Mouse (Mus musculus): Measurements from ENCODE around the gene Ccdc63. TPM values are rescaled to one million over a fixed set of nuclear protein-coding genes. Genes with fewer than 3 reads are reported as not detected.
"Not testable (repeated sequence)": the region's sequence is repeated elsewhere in the genome, so short reads cannot be mapped to it uniquely, and the experiment has no call there.

Gene Ccdc63
- polyA plus RNA-seq (2014; fragmentation: Nextera tagmentation; extraction: Ambion mirVana): not detected in 2 replicates

DNA sequence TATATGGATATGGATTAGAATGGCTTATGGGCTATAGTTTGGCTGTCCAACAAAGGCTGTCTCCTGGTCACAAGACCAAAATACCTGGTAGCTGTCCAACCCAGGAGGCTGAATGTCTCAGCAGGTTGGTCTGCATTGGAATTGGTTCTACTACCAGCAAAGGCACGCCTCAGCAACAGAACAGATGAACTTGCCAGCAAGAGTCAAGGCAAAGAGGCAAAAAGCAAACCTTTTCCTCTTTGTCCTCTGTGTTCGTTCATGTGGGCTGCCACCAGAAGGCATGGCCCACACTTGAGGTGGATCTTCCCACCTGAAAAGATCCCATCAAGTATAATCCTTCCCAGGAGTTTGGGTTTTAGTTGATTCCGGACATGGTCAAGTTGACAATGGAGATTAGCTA is at the start of gene Ccdc63:
Ccdc63 (minus strand) TSS at position 101 of the 400 bp plus-strand sequence.
- no peaks in the 10 kb centered on the region for H3K4me1 ChIP-seq (ENCODE audit: control insufficient read depth, insufficient read depth, low read length)

DNA sequence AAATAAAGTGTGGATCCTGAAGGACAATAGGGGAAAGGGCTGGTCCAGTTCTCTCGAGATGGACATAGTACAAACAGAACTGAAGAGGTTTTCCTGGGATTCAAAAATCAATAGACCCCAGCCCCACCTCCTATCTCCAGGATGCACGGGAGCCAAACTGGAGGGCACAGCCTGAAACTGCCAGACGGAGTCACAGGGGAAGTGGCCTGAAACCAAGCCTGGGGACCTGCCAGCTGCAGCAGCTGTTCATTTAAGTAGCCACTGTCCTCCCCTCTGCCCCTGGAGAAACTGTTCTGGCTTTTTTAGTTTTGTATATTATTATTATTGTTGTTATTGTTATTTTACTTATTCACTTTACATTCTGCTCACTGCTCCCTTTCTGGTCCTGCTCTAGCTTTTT is 48.5 kb upstream of the Ccdc63 start:
- Histone ChIP-seq H3K36me3 (replicated peaks; ENCODE audit: control insufficient read depth, insufficient read depth, low read depth, low read length) (no peaks in the 10 kb centered on the region), H3K4me1 (ENCODE audit: control insufficient read depth, insufficient read depth, low read length) (no peaks in the 10 kb centered on the region), H3K4me3 (ENCODE audit: low read depth, low read length) (no peak overlapping the region), H3K9ac (replicated peaks; ENCODE audit: low read length) (no peak overlapping the region), H3K9me3 (replicated peaks; ENCODE audit: control insufficient read depth, low read length) (no peaks in the 10 kb centered on the region), H3K27ac (replicated peaks; ENCODE audit: low read depth, low read length) (no peak overlapping the region), H3K27me3 (ENCODE audit: control insufficient read depth, insufficient read depth, low read length) (no peaks in the 10 kb centered on the region), H3K4me2 (ENCODE audit: low read depth, low read length) (no peak overlapping the region)
- ATAC-seq (replicated peaks; ENCODE audit: insufficient number of reproducible peaks, low FRiP score, low TSS enrichment, low read depth) (no peak), DNase-seq (ENCODE audit: low spot score) (no peak)
- WGBS: 53% methylated on average over 3 of the region's 3 CpGs

More for the DNA sequence above, at the start of gene Ccdc63:
- whole genome bisulfite sequencing: 93% methylated on average over 3 of the region's 3 CpGs
- Histone ChIP-seq H3K4me2 (ENCODE audit: low read depth, low read length) (no peak within 1 kb of the TSS), H3K27ac (replicated peaks; ENCODE audit: low read depth, low read length) (no peak within 1 kb of the TSS), H3K27me3 (ENCODE audit: control insufficient read depth, insufficient read depth, low read length) (no peaks in the 10 kb centered on the region), H3K9me3 (replicated peaks; ENCODE audit: control insufficient read depth, low read length) (no peaks in the 10 kb centered on the region), H3K36me3 (replicated peaks; ENCODE audit: control insufficient read depth, insufficient read depth, low read depth, low read length) (no peaks in the 10 kb centered on the region), H3K4me3 (ENCODE audit: low read depth, low read length) (no peak within 1 kb of the TSS), H3K9ac (replicated peaks; ENCODE audit: low read length) (no peak within 1 kb of the TSS)
- ATAC-seq (replicated peaks; ENCODE audit: insufficient number of reproducible peaks, low FRiP score, low TSS enrichment, low read depth) (no peak), DNase-seq (ENCODE audit: low spot score) (no peak)

DNA sequence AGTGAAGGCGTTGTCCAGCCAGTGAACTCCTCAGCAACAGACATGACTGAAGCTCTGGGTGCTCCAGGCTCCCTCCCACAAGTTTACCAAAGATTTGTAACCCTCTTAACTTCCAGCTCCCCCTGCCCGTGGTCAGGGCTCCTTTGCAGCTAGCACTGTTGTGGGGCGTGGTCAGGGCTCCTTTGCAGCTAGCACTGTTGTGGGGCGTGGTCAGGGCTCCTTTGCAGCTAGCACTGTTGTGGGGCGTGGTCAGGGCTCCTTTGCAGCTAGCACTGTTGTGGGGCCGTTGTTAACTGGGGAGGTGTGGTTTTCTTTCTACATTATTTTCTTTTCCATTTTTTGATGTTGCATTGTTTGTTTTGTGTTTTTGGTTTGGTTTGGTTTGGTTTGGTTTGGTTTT is 44.2 kb upstream of the Ccdc63 start:
- WGBS: 88% methylated on average over 6 of the region's 6 CpGs
- not testable (repeated sequence) for H3K27ac ChIP-seq (replicated peaks; ENCODE audit: low read depth, low read length); H3K4me2 ChIP-seq (ENCODE audit: low read depth, low read length); H3K4me1 ChIP-seq (ENCODE audit: control insufficient read depth, insufficient read depth, low read length); H3K9ac ChIP-seq (replicated peaks; ENCODE audit: low read length); DNase-seq (ENCODE audit: low spot score); H3K4me3 ChIP-seq (ENCODE audit: low read depth, low read length); H3K9me3 ChIP-seq (replicated peaks; ENCODE audit: control insufficient read depth, low read length); ATAC-seq (replicated peaks; ENCODE audit: insufficient number of reproducible peaks, low FRiP score, low TSS enrichment, low read depth); H3K27me3 ChIP-seq (ENCODE audit: control insufficient read depth, insufficient read depth, low read length); H3K36me3 ChIP-seq (replicated peaks; ENCODE audit: control insufficient read depth, insufficient read depth, low read depth, low read length)

DNA sequence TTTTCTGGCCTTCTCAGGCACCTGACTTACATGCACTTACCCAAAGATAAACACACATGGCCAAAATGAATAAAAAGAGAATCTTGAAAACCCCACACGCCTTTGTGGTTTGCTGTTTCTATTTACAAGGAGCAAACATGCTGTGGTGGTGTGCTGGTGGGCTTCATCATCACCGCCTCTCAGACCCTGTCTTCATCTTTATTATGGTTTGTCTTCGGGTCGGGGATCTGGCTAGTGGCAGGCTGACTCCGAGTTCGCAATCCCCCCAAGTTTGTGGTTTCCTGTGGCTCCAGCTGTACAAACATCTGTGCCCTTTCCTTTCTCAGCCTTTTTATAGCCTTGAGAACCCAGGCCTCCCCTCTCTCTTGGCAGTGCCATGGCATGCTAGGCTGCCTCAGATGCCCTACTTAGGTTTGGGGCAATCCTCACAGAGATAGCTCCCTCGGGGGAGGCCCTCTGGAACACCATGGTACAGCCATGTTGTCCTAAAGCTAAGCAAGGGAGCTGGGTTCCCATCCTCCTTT is 43.7 kb upstream of the Ccdc63 start:
- ATAC-seq (replicated peaks; ENCODE audit: insufficient number of reproducible peaks, low FRiP score, low TSS enrichment, low read depth) (no peak), DNase-seq (ENCODE audit: low spot score) (no peak)
- 88% methylated on average over 7 of the region's 7 CpGs for WGBS
- no peak overlapping the region for H3K9ac ChIP-seq (replicated peaks; ENCODE audit: low read length)
- H3K4me2 ChIP-seq (ENCODE audit: low read depth, low read length): no peak overlapping the region
- H3K4me1 ChIP-seq (ENCODE audit: control insufficient read depth, insufficient read depth, low read length): no peaks in the 10 kb centered on the region
- H3K9me3 ChIP-seq (replicated peaks; ENCODE audit: control insufficient read depth, low read length): no peaks in the 10 kb centered on the region
- no peaks in the 10 kb centered on the region for H3K27me3 ChIP-seq (ENCODE audit: control insufficient read depth, insufficient read depth, low read length)
- H3K27ac ChIP-seq (replicated peaks; ENCODE audit: low read depth, low read length): no peak overlapping the region
- H3K4me3 ChIP-seq (ENCODE audit: low read depth, low read length): no peak overlapping the region
- no peaks in the 10 kb centered on the region for H3K36me3 ChIP-seq (replicated peaks; ENCODE audit: control insufficient read depth, insufficient read depth, low read depth, low read length)

GRCm38 (mm10) chr5:122179665-122180064 is 39.0 kb upstream of the Ccdc63 start:
- 53% methylated on average over 6 of the region's 6 CpGs for WGBS
- no peak overlapping the region for H3K27ac ChIP-seq (replicated peaks; ENCODE audit: low read depth, low read length)

GRCm38 (mm10) chr5:122176398-122176797 is 35.8 kb upstream of the Ccdc63 start:
- Histone ChIP-seq H3K4me1 (ENCODE audit: control insufficient read depth, insufficient read depth, low read length) (no peaks in the 10 kb centered on the region), H3K36me3 (replicated peaks; ENCODE audit: control insufficient read depth, insufficient read depth, low read depth, low read length) (peaks cover 13% of the 10 kb centered on the region)
- ATAC-seq (replicated peaks; ENCODE audit: insufficient number of reproducible peaks, low FRiP score, low TSS enrichment, low read depth): no peak

More at GRCm38 (mm10) chr5:122179665-122180064, 39.0 kb upstream of the Ccdc63 start:
- Histone ChIP-seq H3K4me2 (ENCODE audit: low read depth, low read length) (no peak overlapping the region), H3K4me3 (ENCODE audit: low read depth, low read length) (no peak overlapping the region), H3K9ac (replicated peaks; ENCODE audit: low read length) (no peak overlapping the region), H3K4me1 (ENCODE audit: control insufficient read depth, insufficient read depth, low read length) (no peaks in the 10 kb centered on the region), H3K9me3 (replicated peaks; ENCODE audit: control insufficient read depth, low read length) (no peaks in the 10 kb centered on the region), H3K27me3 (ENCODE audit: control insufficient read depth, insufficient read depth, low read length) (no peaks in the 10 kb centered on the region), H3K36me3 (replicated peaks; ENCODE audit: control insufficient read depth, insufficient read depth, low read depth, low read length) (peaks cover 7% of the 10 kb centered on the region; the same call in 1 of the 2 replicates)
- DNase-seq (ENCODE audit: low spot score) (no peak), ATAC-seq (replicated peaks; ENCODE audit: insufficient number of reproducible peaks, low FRiP score, low TSS enrichment, low read depth) (no peak; the same call in 1 of the 2 replicates)

GRCm38 (mm10) chr5:122175961-122176360 is 35.3 kb upstream of the Ccdc63 start:
- Histone ChIP-seq H3K36me3 (replicated peaks; ENCODE audit: control insufficient read depth, insufficient read depth, low read depth, low read length) (peaks cover 17% of the 10 kb centered on the region), H3K4me2 (ENCODE audit: low read depth, low read length) (no peak overlapping the region), H3K9me3 (replicated peaks; ENCODE audit: control insufficient read depth, low read length) (no peaks in the 10 kb centered on the region), H3K4me1 (ENCODE audit: control insufficient read depth, insufficient read depth, low read length) (no peaks in the 10 kb centered on the region), H3K27ac (replicated peaks; ENCODE audit: low read depth, low read length) (no peak overlapping the region), H3K4me3 (ENCODE audit: low read depth, low read length) (no peak overlapping the region), H3K9ac (replicated peaks; ENCODE audit: low read length) (no peak overlapping the region), H3K27me3 (ENCODE audit: control insufficient read depth, insufficient read depth, low read length) (no peaks in the 10 kb centered on the region)
- WGBS: 95% methylated on average over 7 of the region's 7 CpGs
- DNase-seq (ENCODE audit: low spot score) (no peak), ATAC-seq (replicated peaks; ENCODE audit: insufficient number of reproducible peaks, low FRiP score, low TSS enrichment, low read depth) (no peak)

More at GRCm38 (mm10) chr5:122176398-122176797, 35.8 kb upstream of the Ccdc63 start:
- H3K4me3 ChIP-seq (ENCODE audit: low read depth, low read length): no peak overlapping the region
- no peaks in the 10 kb centered on the region for H3K9me3 ChIP-seq (replicated peaks; ENCODE audit: control insufficient read depth, low read length)
- no peaks in the 10 kb centered on the region for H3K27me3 ChIP-seq (ENCODE audit: control insufficient read depth, insufficient read depth, low read length)
- WGBS: 35% methylated on average over 1 of the region's 1 CpGs
- no peak overlapping the region for H3K9ac ChIP-seq (replicated peaks; ENCODE audit: low read length)
- peak; percentile 71 for DNase-seq (ENCODE audit: low spot score)
- no peak overlapping the region for H3K4me2 ChIP-seq (ENCODE audit: low read depth, low read length)
- H3K27ac ChIP-seq (replicated peaks; ENCODE audit: low read depth, low read length): no peak overlapping the region

DNA sequence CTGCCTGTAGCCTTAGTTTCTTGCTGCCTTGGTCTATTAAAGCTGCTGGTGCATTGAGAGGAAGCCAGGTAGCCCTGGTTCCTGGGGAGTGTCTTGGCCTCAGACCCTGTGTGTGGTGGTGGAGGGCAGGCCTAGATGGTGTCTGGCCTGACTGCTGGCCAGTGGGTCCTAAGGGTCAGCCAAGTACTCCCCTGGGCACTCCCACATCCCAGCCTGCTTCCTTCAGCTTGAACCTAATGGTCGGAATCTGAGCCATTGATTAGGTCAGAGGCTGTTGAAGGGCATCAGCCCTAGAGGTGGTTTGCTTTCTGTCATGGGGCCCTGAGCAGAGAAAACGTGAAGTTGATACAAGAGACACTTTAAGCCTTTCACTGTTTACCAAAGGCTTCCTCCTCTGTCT is 34.8 kb upstream of the Ccdc63 start:
- Histone ChIP-seq H3K27me3 (ENCODE audit: control insufficient read depth, insufficient read depth, low read length) (no peaks in the 10 kb centered on the region), H3K9ac (replicated peaks; ENCODE audit: low read length) (no peak overlapping the region), H3K36me3 (replicated peaks; ENCODE audit: control insufficient read depth, insufficient read depth, low read depth, low read length) (peaks cover 21% of the 10 kb centered on the region), H3K4me3 (ENCODE audit: low read depth, low read length) (no peak overlapping the region), H3K27ac (replicated peaks; ENCODE audit: low read depth, low read length) (no peak overlapping the region), H3K4me2 (ENCODE audit: low read depth, low read length) (no peak overlapping the region), H3K4me1 (ENCODE audit: control insufficient read depth, insufficient read depth, low read length) (no peaks in the 10 kb centered on the region), H3K9me3 (replicated peaks; ENCODE audit: control insufficient read depth, low read length) (no peaks in the 10 kb centered on the region)
- ATAC-seq (replicated peaks; ENCODE audit: insufficient number of reproducible peaks, low FRiP score, low TSS enrichment, low read depth) (no peak), DNase-seq (ENCODE audit: low spot score) (no peak)
- WGBS: 75% methylated on average over 2 of the region's 2 CpGs
